Mouse (Mus musculus) midbrain, embryonic 16.5 days (tissue): ENCODE data around the gene Grem2. TPM values are rescaled to one million over a fixed set of nuclear protein-coding genes. Genes with fewer than 3 reads are reported as not detected.

Experiments used
- ATAC-seq: fragments of 200-750 bp; cut with Nextera tagmentation; 2 replicates; pipeline ENCODE4 v1.8.0; 2017; ENCODE audit warnings: moderate TSS enrichment
- H3K27ac ChIP-seq: fragments of 300-500 bp; sonication (generic); 2 replicates; pipeline ENCODE4 v1.5.1; 2014; ENCODE audit warnings: mild to moderate bottlenecking, low read length, mixed read lengths
- H3K27me3 ChIP-seq: fragments of 300-500 bp; sonication (generic); 2 replicates; pipeline ENCODE4 v1.6.1; 2014; ENCODE audit warnings: low read depth, low read length, mixed read lengths; ENCODE audit not compliant: control insufficient read depth, insufficient read depth
- H3K36me3 ChIP-seq: fragments of 300-500 bp; sonication (generic); 2 replicates; pipeline ENCODE4 v1.6.1; 2014; ENCODE audit warnings: mild to moderate bottlenecking, low read length, moderate library complexity, mixed read lengths; ENCODE audit not compliant: control insufficient read depth, insufficient read depth
- H3K4me1 ChIP-seq: fragments of 300-500 bp; sonication (generic); 2 replicates; pipeline ENCODE4 v1.6.1; 2014; ENCODE audit warnings: mild to moderate bottlenecking, low read length, mixed read lengths; ENCODE audit not compliant: control insufficient read depth, insufficient read depth
- H3K4me2 ChIP-seq: fragments of 300-500 bp; sonication (generic); 2 replicates; pipeline ENCODE4 v1.6.1; 2014; ENCODE audit warnings: mild to moderate bottlenecking, low read length, mixed read lengths
- H3K4me3 ChIP-seq: fragments of 300-500 bp; sonication (generic); 2 replicates; pipeline ENCODE4 v1.5.1; 2014; ENCODE audit warnings: low read depth, mild to moderate bottlenecking, low read length, moderate library complexity, mixed read lengths
- H3K9ac ChIP-seq: fragments of 300-500 bp; sonication (generic); 2 replicates; pipeline ENCODE4 v1.6.1; 2014; ENCODE audit warnings: low read depth, low read length, mixed read lengths
- H3K9me3 ChIP-seq: fragments of 300-500 bp; sonication (generic); replicated peaks from 2 replicates; pipeline ENCODE4 v1.6.1; 2014; ENCODE audit warnings: mild to moderate bottlenecking, low read length, mixed read lengths; ENCODE audit not compliant: control insufficient read depth, poor library complexity, severe bottlenecking
- WGBS: fragments of 180-500 bp; shearing (Covaris S2); extraction: QIAGEN DNeasy Blood & Tissue Kit; methylation state at CpG from one replicate; pipeline ENCODE4 v1.1.7; 2014; 5-methylcytosine and 5-hydroxymethylcytosine counted together
- polyA plus RNA-seq: library from polyadenylated mRNA; unstranded; fragments of >200 nt; fragmentation: Nextera tagmentation; extraction: Ambion mirVana; gene quantifications from 2 replicates; pipeline ENCODE4 v1.2.1, GENCODE M21; 2015

Grem2 gene
- polyA plus RNA-seq: 2.2 and 2.5 TPM in 2 replicates

- H3K36me3 ChIP-seq: no peaks in the 10 kb centered on the region
- WGBS: 3% methylated on average over 30 of the region's 30 CpGs
- no peaks in the 10 kb centered on the region for H3K9me3 ChIP-seq
- peak within 1 kb of the TSS; percentile 60 for H3K4me3 ChIP-seq
- peak; percentile 99 for ATAC-seq
- H3K27me3 ChIP-seq: no peaks in the 10 kb centered on the region
- peak within 1 kb of the TSS; percentile 83 for H3K27ac ChIP-seq
- peak within 1 kb of the TSS; percentile 66 for H3K4me2 ChIP-seq
- H3K9ac ChIP-seq: peak within 1 kb of the TSS; percentile 77
- no peaks in the 10 kb centered on the region for H3K4me1 ChIP-seq
These were observed at the start of gene Grem2 for GRCm38 (mm10) chr1:174921298-174921955. Gene Grem2, minus strand, starts transcription at chr1:174921819.

- Histone ChIP-seq H3K4me2 (no peak overlapping the region), H3K4me1 (no peaks in the 10 kb centered on the region), H3K27me3 (no peaks in the 10 kb centered on the region), H3K4me3 (no peak overlapping the region), H3K9me3 (no peaks in the 10 kb centered on the region), H3K36me3 (no peaks in the 10 kb centered on the region), H3K27ac (no peak overlapping the region), H3K9ac (no peak overlapping the region)
- 93% methylated on average over 3 of the region's 3 CpGs for WGBS
- ATAC-seq: no peak
These were observed 38.2 kb upstream of the Grem2 start for GRCm38 (mm10) chr1:174959837-174960236.

- no peak for ATAC-seq
- Histone ChIP-seq H3K36me3 (no peaks in the 10 kb centered on the region), H3K9me3 (no peaks in the 10 kb centered on the region), H3K27ac (no peak overlapping the region), H3K4me1 (no peaks in the 10 kb centered on the region), H3K4me2 (no peak overlapping the region), H3K27me3 (no peaks in the 10 kb centered on the region), H3K4me3 (no peak overlapping the region), H3K9ac (no peak overlapping the region)
- 28% methylated on average over 3 of the region's 3 CpGs for WGBS
These were observed 9.5 kb upstream of the Grem2 start for GRCm38 (mm10) chr1:174931003-174931619.

DNA sequence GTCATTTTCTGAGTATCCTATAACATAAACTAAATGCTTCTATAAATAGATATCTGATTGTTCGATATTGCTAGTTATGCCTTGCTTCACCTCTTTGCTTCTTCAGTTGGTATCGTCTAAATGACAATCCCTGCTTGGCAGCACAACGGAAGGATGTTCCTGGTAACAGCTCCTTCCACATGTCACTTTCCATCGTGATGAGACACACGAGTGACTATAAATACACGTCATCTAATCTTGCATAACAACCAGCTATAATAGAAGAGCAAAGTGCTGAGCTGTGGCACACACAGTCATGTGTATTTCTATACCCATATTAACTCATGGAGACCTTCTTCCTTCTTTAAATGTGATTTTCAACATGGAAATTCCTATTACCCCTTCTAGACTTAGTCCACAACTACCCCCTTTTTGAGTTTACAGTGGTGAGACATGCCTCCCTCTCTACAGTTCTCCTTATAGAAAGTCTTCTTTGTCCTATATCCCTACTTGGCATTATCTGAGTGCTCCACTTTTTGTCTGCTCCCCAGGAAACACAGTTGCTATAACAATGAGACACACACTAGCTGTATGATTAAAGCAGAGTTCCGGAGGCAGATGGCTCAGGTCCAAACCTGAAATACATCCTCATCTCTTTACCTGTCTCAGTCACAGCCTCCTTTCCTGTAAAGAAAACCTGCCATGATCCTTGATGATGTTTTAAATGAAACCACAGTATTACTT lies 8.0 kb upstream of the Grem2 start:
- 79% methylated on average over 7 of the region's 7 CpGs for WGBS
- Histone ChIP-seq H3K9ac (no peak overlapping the region), H3K4me2 (no peak overlapping the region), H3K27ac (no peak overlapping the region), H3K9me3 (no peaks in the 10 kb centered on the region), H3K27me3 (no peaks in the 10 kb centered on the region), H3K4me3 (no peak overlapping the region), H3K36me3 (no peaks in the 10 kb centered on the region), H3K4me1 (no peaks in the 10 kb centered on the region)
- no peak for ATAC-seq

- no peak overlapping the region for H3K27ac ChIP-seq
- no peak overlapping the region for H3K4me2 ChIP-seq
- no peak overlapping the region for H3K4me3 ChIP-seq
- no peaks in the 10 kb centered on the region for H3K9me3 ChIP-seq
- ATAC-seq: no peak
- H3K4me1 ChIP-seq: no peaks in the 10 kb centered on the region
- no peak overlapping the region for H3K9ac ChIP-seq
- WGBS: 93% methylated on average over 4 of the region's 4 CpGs
- H3K27me3 ChIP-seq: no peaks in the 10 kb centered on the region
- no peaks in the 10 kb centered on the region for H3K36me3 ChIP-seq
These were observed 2.7 kb downstream of the Grem2 start for GRCm38 (mm10) chr1:174918949-174919348.

- Histone ChIP-seq H3K27ac (no peak overlapping the region), H3K4me1 (no peaks in the 10 kb centered on the region), H3K36me3 (no peaks in the 10 kb centered on the region), H3K27me3 (no peaks in the 10 kb centered on the region), H3K4me3 (no peak overlapping the region), H3K9ac (no peak overlapping the region), H3K4me2 (no peak overlapping the region), H3K9me3 (no peaks in the 10 kb centered on the region)
- 87% methylated on average over 5 of the region's 5 CpGs for WGBS
- ATAC-seq: no peak
These were observed 3.3 kb downstream of the Grem2 start for GRCm38 (mm10) chr1:174918236-174918870.

GRCm38 (mm10) chr1:174909834-174910233 lies 11.8 kb downstream of the Grem2 start:
- H3K4me3 ChIP-seq: no peak overlapping the region
- no peaks in the 10 kb centered on the region for H3K27me3 ChIP-seq
- H3K4me2 ChIP-seq: no peak overlapping the region
- no peaks in the 10 kb centered on the region for H3K36me3 ChIP-seq
- H3K9ac ChIP-seq: no peak overlapping the region
- no peak for ATAC-seq
- WGBS: 59% methylated on average over 3 of the region's 3 CpGs
- H3K4me1 ChIP-seq: no peaks in the 10 kb centered on the region
- no peaks in the 10 kb centered on the region for H3K9me3 ChIP-seq
- no peak overlapping the region for H3K27ac ChIP-seq

- Histone ChIP-seq H3K9ac (no peak overlapping the region), H3K27me3 (no peaks in the 10 kb centered on the region), H3K27ac (no peak overlapping the region), H3K4me1 (no peaks in the 10 kb centered on the region), H3K9me3 (no peaks in the 10 kb centered on the region), H3K36me3 (no peaks in the 10 kb centered on the region), H3K4me2 (no peak overlapping the region), H3K4me3 (no peak overlapping the region)
- ATAC-seq: no peak
- WGBS: 92% methylated on average over 5 of the region's 5 CpGs
These were observed 13.4 kb downstream of the Grem2 start for GRCm38 (mm10) chr1:174908232-174908631.

- no peak overlapping the region for H3K9ac ChIP-seq
- no peaks in the 10 kb centered on the region for H3K36me3 ChIP-seq
- no peaks in the 10 kb centered on the region for H3K27me3 ChIP-seq
- H3K27ac ChIP-seq: no peak overlapping the region
- H3K4me1 ChIP-seq: no peaks in the 10 kb centered on the region
- no peak for ATAC-seq
- no peak overlapping the region for H3K4me2 ChIP-seq
- no peaks in the 10 kb centered on the region for H3K9me3 ChIP-seq
- H3K4me3 ChIP-seq: no peak overlapping the region
- 86% methylated on average over 5 of the region's 5 CpGs for WGBS
These were observed 14.0 kb downstream of the Grem2 start for GRCm38 (mm10) chr1:174907637-174908036.
